Mouse (Mus musculus) urinary bladder, postnatal 25 days (tissue): Measurements from ENCODE around the gene Lcp2.

Source experiments
- DNase-seq: peaks from one replicate; pipeline ENCODE4 v3.0.0; 2022; ENCODE audit warnings: low spot score

The Lcp2 gene

GRCm38 (mm10) chr11:34046767-34047541, at the start of gene Lcp2:
TSS of gene Lcp2 (plus strand) at chr11:34046920.
- DNase-seq, result no peak

- no peak for DNase-seq
Observed at GRCm38 (mm10) chr11:33998244-33998643, 48.5 kb upstream of the Lcp2 start.

- DNase-seq, result no peak
Observed at GRCm38 (mm10) chr11:34000416-34000815, 46.3 kb upstream of the Lcp2 start.

GRCm38 (mm10) chr11:34001938-34002592, 44.7 kb upstream of the Lcp2 start:
- DNase-seq, result peak; percentile 45

GRCm38 (mm10) chr11:34002593-34002965, 44.1 kb upstream of the Lcp2 start:
- no peak for DNase-seq

- no peak for DNase-seq
Observed at GRCm38 (mm10) chr11:34007616-34008015, 39.1 kb upstream of the Lcp2 start.

- DNase-seq, result no peak
Observed at GRCm38 (mm10) chr11:34008214-34008613, 38.5 kb upstream of the Lcp2 start.

- peak; percentile 38 for DNase-seq
Observed at GRCm38 (mm10) chr11:34008702-34009101, 38.0 kb upstream of the Lcp2 start.

GRCm38 (mm10) chr11:34009316-34010087, 37.2 kb upstream of the Lcp2 start:
- no peak for DNase-seq

- no peak for DNase-seq
Observed at GRCm38 (mm10) chr11:34010133-34010858, 36.4 kb upstream of the Lcp2 start.

GRCm38 (mm10) chr11:34010859-34011172, 35.9 kb upstream of the Lcp2 start:
- no peak for DNase-seq

- DNase-seq, result no peak
Observed at GRCm38 (mm10) chr11:34012007-34012652, 34.6 kb upstream of the Lcp2 start.

- no peak for DNase-seq
Observed at GRCm38 (mm10) chr11:34025091-34025490, 21.6 kb upstream of the Lcp2 start.

- DNase-seq, result no peak
Observed at GRCm38 (mm10) chr11:34029658-34030057, 17.1 kb upstream of the Lcp2 start.

GRCm38 (mm10) chr11:34031015-34031805, 15.5 kb upstream of the Lcp2 start:
- no peak for DNase-seq

GRCm38 (mm10) chr11:34034008-34034505, 12.7 kb upstream of the Lcp2 start:
- DNase-seq, result no peak

GRCm38 (mm10) chr11:34034794-34035193, 11.9 kb upstream of the Lcp2 start:
- no peak for DNase-seq

- DNase-seq, result no peak
Observed at GRCm38 (mm10) chr11:34035909-34036658, 10.6 kb upstream of the Lcp2 start.

- no peak for DNase-seq
Observed at GRCm38 (mm10) chr11:34040061-34040460, 6.7 kb upstream of the Lcp2 start.

GRCm38 (mm10) chr11:34042808-34043207, 3.9 kb upstream of the Lcp2 start:
- DNase-seq, result no peak
